12 mouse cellular contexts compared by ENCODE assay signal in the genomic region with DNA sequence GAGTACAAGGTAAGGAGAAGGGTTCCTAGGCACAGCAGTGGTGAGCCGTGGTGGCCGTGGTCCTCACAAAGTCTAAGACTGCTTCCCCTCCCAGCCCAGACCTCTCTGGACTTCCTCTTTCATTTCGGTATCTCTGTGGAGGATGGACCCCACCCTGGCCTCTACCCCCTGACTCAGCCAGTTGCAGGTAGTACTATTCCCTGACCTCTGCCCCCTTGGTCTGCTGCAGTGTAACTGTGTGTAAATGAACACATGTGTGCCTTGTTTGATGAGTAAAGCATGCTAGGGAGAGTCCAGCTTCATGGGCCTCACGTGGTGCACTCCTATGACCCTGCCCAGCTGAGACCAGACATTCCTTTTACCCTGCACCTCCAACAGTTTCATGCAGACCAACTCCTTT. TPM values are rescaled to one million over a fixed set of nuclear protein-coding genes. Genes with fewer than 3 reads are reported as not detected.
DNase-seq lines count a peak whose midpoint lies in the region; ATAC-seq and TF ChIP-seq lines count a peak whose summit lies in the region.
"Had no signal": no experiment of that assay in that cellular context is flagged by ENCODE, and none has a peak within 500 bp of the region (broad histone marks: within the 10 kb centered on the region; RNA-seq: fewer than 3 reads in every experiment).

No protein-coding gene starts in this region.

- H3K79me2 ChIP-seq in MEL (ENCODE audit: control insufficient read depth, insufficient read depth, low read length, poor library complexity): peaks cover 39% of the 10 kb centered on the region

- H3K9me3 ChIP-seq in heart, embryonic 13.5 days: no peaks in the 10 kb centered on the region
- no peaks in the 10 kb centered on the region for H3K9me3 ChIP-seq in MEL (replicated peaks; ENCODE audit: insufficient read depth, low read length)
- H3K9me3 ChIP-seq in intestine, embryonic 15.5 days: no peaks in the 10 kb centered on the region
- H3K9me3 ChIP-seq in megakaryocyte, embryonic 14.5 days: no peaks in the 10 kb centered on the region
- H3K9me3 ChIP-seq: limb, embryonic 12.5 days had no signal

- H3K27ac ChIP-seq in heart, embryonic 13.5 days (replicated peaks): no peak overlapping the region
- peak overlapping the region; percentile 96 for H3K27ac ChIP-seq in MEL (ENCODE audit: control insufficient read depth, low read depth, low read length)
- H3K27ac ChIP-seq in intestine, embryonic 15.5 days: no peak overlapping the region
- H3K27ac ChIP-seq: limb, embryonic 12.5 days had no signal

- ATAC-seq in heart, embryonic 13.5 days (ENCODE audit: extremely low read depth, insufficient number of reproducible peaks, low FRiP score, low TSS enrichment): no peak
- peak; percentile 51 for ATAC-seq in intestine, embryonic 15.5 days

- WGBS in heart, embryonic 13.5 days: 65% methylated on average over 4 of the region's 4 CpGs
- 47% methylated on average over 4 of the region's 4 CpGs for WGBS in intestine, embryonic 15.5 days

- peaks cover 4% of the 10 kb centered on the region; the same call in 1 of the 2 replicates for H3K27me3 ChIP-seq in heart, embryonic 13.5 days (replicated peaks)
- H3K27me3 ChIP-seq in MEL (ENCODE audit: control insufficient read depth in 1 of 2, insufficient read depth in 2 of 2, low read length in 2 of 2): no peaks in the 10 kb centered on the region
- no peaks in the 10 kb centered on the region for H3K27me3 ChIP-seq in intestine, embryonic 15.5 days (replicated peaks)
- peaks cover 10% of the 10 kb centered on the region for H3K27me3 ChIP-seq in megakaryocyte, embryonic 14.5 days (replicated peaks)
- H3K27me3 ChIP-seq: limb, embryonic 12.5 days had no signal

- peaks cover 72% of the 10 kb centered on the region for H3K4me1 ChIP-seq in heart, embryonic 13.5 days
- H3K4me1 ChIP-seq in MEL (ENCODE audit: control insufficient read depth in 1 of 2, insufficient read depth in 2 of 2, low read length in 2 of 2): peaks cover 17 to 63% of the 10 kb centered on the region in 2 experiments; a peak in 3 of 4 replicates
- H3K4me1 ChIP-seq in intestine, embryonic 15.5 days (replicated peaks): peaks cover 43% of the 10 kb centered on the region
- H3K4me1 ChIP-seq in megakaryocyte, embryonic 14.5 days: peaks cover 89% of the 10 kb centered on the region

- H3K4me3 ChIP-seq in heart, embryonic 13.5 days: no peak overlapping the region
- H3K4me3 ChIP-seq in MEL (ENCODE audit: control insufficient read depth in 1 of 2, insufficient read depth in 1 of 2, low read depth in 2 of 2, low read length in 2 of 2): peak overlapping the region; percentile 54 to 66
- H3K4me3 ChIP-seq in intestine, embryonic 15.5 days (replicated peaks): no peak overlapping the region
- peak overlapping the region; percentile 80 for H3K4me3 ChIP-seq in megakaryocyte, embryonic 14.5 days (replicated peaks)
- H3K4me3 ChIP-seq: limb, embryonic 12.5 days had no signal

- no peak for TF ChIP-seq CTCF in MEL (IDR thresholded peaks at IDR 0.05 in 2 of 3, conservative IDR thresholded peaks at IDR 0.05 in 1 of 3; ENCODE audit: control insufficient read depth in 1 of 3, insufficient read depth in 1 of 3, low read depth in 2 of 3, low read length in 3 of 3, poor library complexity in 1 of 3, severe bottlenecking in 1 of 3)

- no peaks in the 10 kb centered on the region for H3K36me3 ChIP-seq in heart, embryonic 13.5 days
- H3K36me3 ChIP-seq in MEL (ENCODE audit: control insufficient read depth in 1 of 2, insufficient read depth in 2 of 2, low read length in 2 of 2): peaks cover 0 to 50% of the 10 kb centered on the region in 2 experiments; a peak in 2 of 4 replicates
- no peaks in the 10 kb centered on the region for H3K36me3 ChIP-seq in intestine, embryonic 15.5 days
- H3K36me3 ChIP-seq in megakaryocyte, embryonic 14.5 days (replicated peaks; ENCODE audit: low read length): peaks cover 22% of the 10 kb centered on the region
- H3K36me3 ChIP-seq: limb, embryonic 12.5 days had no signal

- peak in 1 of 2 experiments; percentile 61; a peak in 2 of 4 replicates for TF ChIP-seq POLR2A in MEL (IDR thresholded peaks at IDR 0.05; ENCODE audit: control insufficient read depth in 1 of 2, insufficient read depth in 1 of 2, low read depth in 1 of 2, low read length in 2 of 2, poor library complexity in 1 of 2)

- no peak for DNase-seq in heart, adult 8-10 months (ENCODE audit: low spot score)
- DNase-seq in MEL (ENCODE audit: low read depth, low spot score): peak; percentile 75
- no peak for DNase-seq in adrenal gland, adult 8-10 months
- no peak for DNase-seq in embryo, embryonic 11 days
- DNase-seq in thymus, postnatal 36 days: no peak
- DNase-seq: kidney, adult 2 months; layer of hippocampus, adult 9-11 months had no signal

- peak overlapping the region; percentile 58 for H3K9ac ChIP-seq in heart, embryonic 13.5 days
- H3K9ac ChIP-seq in MEL (ENCODE audit: control insufficient read depth, low read depth, low read length, poor library complexity, severe bottlenecking): peak overlapping the region; percentile 77
- H3K9ac ChIP-seq in intestine, embryonic 15.5 days: 0 out of 2 replicates have a peak overlapping the region, but pooled peaks have one; percentile 26

- TF ChIP-seq EP300 in MEL (IDR thresholded peaks at IDR 0.05; ENCODE audit: low read depth in 1 of 2, low read length in 2 of 2): peak in 1 of 2 experiments; percentile 50; a peak in 2 of 4 replicates

- H3K4me2 ChIP-seq in heart, embryonic 13.5 days: no peak overlapping the region
- no peak overlapping the region for H3K4me2 ChIP-seq in intestine, embryonic 15.5 days (replicated peaks)
- H3K4me2 ChIP-seq: limb, embryonic 12.5 days had no signal

- TF ChIP-seq RAD21 in MEL (IDR thresholded peaks at IDR 0.05; ENCODE audit: low read depth, low read length): no peak

TF ChIP-seq in MEL, 35 proteins besides CTCF, POLR2A, EP300 and RAD21 (continues in another document):
- TF ChIP-seq ZMIZ1 (IDR thresholded peaks at IDR 0.05; ENCODE audit: low read depth, low read length) (peak; percentile 22; the same call in 1 of the 2 replicates), KAT2A (conservative IDR thresholded peaks at IDR 0.05; ENCODE audit: low read depth, low read length) (no peak), GATA1 (IDR thresholded peaks at IDR 0.05; ENCODE audit: low read depth, low read length) (no peak), RCOR1 (IDR thresholded peaks at IDR 0.05; ENCODE audit: low read depth, low read length) (no peak)

RNA-seq across cellular contexts. Expression of gene Sapcd1, which starts 4.1 kb away (rescaled TPM):
- polyA plus RNA-seq in heart, embryonic 13.5 days (2015; fragmentation: Nextera tagmentation; extraction: Ambion mirVana): 3.2 and 4.2 TPM in 2 replicates
- total RNA-seq in heart, adult 8-10 months (2022): not detected
- 161 and 164 TPM in 2 replicates for total RNA-seq in MEL (2012; rRNA removed)
- polyA plus RNA-seq in MEL (2012; ENCODE audit: insufficient read depth in 1 of 2, insufficient read length in 2 of 2, low read depth in 1 of 2, low replicate concordance in 2 of 2, missing spikeins in 1 of 2): 100 to 1,000 TPM in 1 of 2 experiments, not detected in 1; 124 TPM
- 11.4 and 13.5 TPM in 2 replicates for polyA plus RNA-seq in intestine, embryonic 15.5 days (2015; fragmentation: Nextera tagmentation; extraction: Ambion mirVana)
- 4.1 and 5.4 TPM in 2 replicates for polyA plus RNA-seq in megakaryocyte, embryonic 14.5 days (2012; ENCODE audit: insufficient read depth, low replicate concordance)
- 1 to 10 TPM in 2 of 4 experiments, under 1 TPM in 2; 0.91 to 2.8 (median 0.99) TPM for total RNA-seq in adrenal gland, adult 8-10 months (2022)
- total RNA-seq: gastrocnemius, postnatal 36 days had no signal

RNA-seq across cellular contexts. Expression of gene Vwa7, which starts 7.4 kb away (rescaled TPM):
- 0.45 and 0.52 TPM in 2 replicates for polyA plus RNA-seq in heart, embryonic 13.5 days (2015; fragmentation: Nextera tagmentation; extraction: Ambion mirVana)
- 10 to 100 TPM; 12.0 to 18.5 (median 16.6) TPM for total RNA-seq in heart, adult 8-10 months (2022)
- 9.7 and 10.4 TPM in 2 replicates for total RNA-seq in MEL (2012; rRNA removed)
- 1 to 10 TPM in 1 of 2 experiments, not detected in 1; 9.8 TPM for polyA plus RNA-seq in MEL (2012; ENCODE audit: insufficient read depth in 1 of 2, insufficient read length in 2 of 2, low read depth in 1 of 2, low replicate concordance in 2 of 2, missing spikeins in 1 of 2)
- 0.21 and 0.35 TPM in 2 replicates for polyA plus RNA-seq in intestine, embryonic 15.5 days (2015; fragmentation: Nextera tagmentation; extraction: Ambion mirVana)
- polyA plus RNA-seq in megakaryocyte, embryonic 14.5 days (2012; ENCODE audit: insufficient read depth, low replicate concordance): 0.38 and 0.40 TPM in 2 replicates
- total RNA-seq in adrenal gland, adult 8-10 months (2022): 1 to 10 TPM in 2 of 4 experiments, under 1 TPM in 2; 0.75 to 1.8 (median 1.2) TPM

RNA-seq across cellular contexts. Expression of gene Msh5, which starts 22.8 kb away (rescaled TPM):
- polyA plus RNA-seq in heart, embryonic 13.5 days (2015; fragmentation: Nextera tagmentation; extraction: Ambion mirVana): 4.0 and 4.1 TPM in 2 replicates
- total RNA-seq in heart, adult 8-10 months (2022): under 1 TPM in 2 of 4 experiments, not detected in 2; 0.33 to 0.56 TPM
- total RNA-seq in MEL (2012; rRNA removed): 17.9 and 26.3 TPM in 2 replicates
- 10 to 100 TPM in 1 of 2 experiments, not detected in 1; 29.0 TPM for polyA plus RNA-seq in MEL (2012; ENCODE audit: insufficient read depth in 1 of 2, insufficient read length in 2 of 2, low read depth in 1 of 2, low replicate concordance in 2 of 2, missing spikeins in 1 of 2)
- 3.0 and 3.1 TPM in 2 replicates for polyA plus RNA-seq in intestine, embryonic 15.5 days (2015; fragmentation: Nextera tagmentation; extraction: Ambion mirVana)
- polyA plus RNA-seq in megakaryocyte, embryonic 14.5 days (2012; ENCODE audit: insufficient read depth, low replicate concordance): 10.5 and 10.9 TPM in 2 replicates
- 1 to 10 TPM in 3 of 4 experiments, under 1 TPM in 1; 0.73 to 4.0 (median 2.2) TPM for total RNA-seq in adrenal gland, adult 8-10 months (2022)

RNA-seq across cellular contexts. Expression of gene Vars, which starts 23.0 kb away (rescaled TPM):
- polyA plus RNA-seq in heart, embryonic 13.5 days (2015; fragmentation: Nextera tagmentation; extraction: Ambion mirVana): 59.9 and 63.0 TPM in 2 replicates
- 10 to 100 TPM; 28.3 to 31.4 (median 29.3) TPM for total RNA-seq in heart, adult 8-10 months (2022)
- total RNA-seq in MEL (2012; rRNA removed): 149 and 158 TPM in 2 replicates
- polyA plus RNA-seq in MEL (2012; ENCODE audit: insufficient read depth in 1 of 2, insufficient read length in 2 of 2, low read depth in 1 of 2, low replicate concordance in 2 of 2, missing spikeins in 1 of 2): 100 to 1,000 TPM in 1 of 2 experiments, not detected in 1; 251 TPM
- polyA plus RNA-seq in intestine, embryonic 15.5 days (2015; fragmentation: Nextera tagmentation; extraction: Ambion mirVana): 117 and 141 TPM in 2 replicates
- 188 and 650 TPM in 2 replicates for polyA plus RNA-seq in megakaryocyte, embryonic 14.5 days (2012; ENCODE audit: insufficient read depth, low replicate concordance)
- 10 to 100 TPM; 57.9 to 76.0 (median 67.7) TPM for total RNA-seq in adrenal gland, adult 8-10 months (2022)

RNA-seq across cellular contexts. Expression of gene Clic1, which starts 26.0 kb away (rescaled TPM):
- polyA plus RNA-seq in heart, embryonic 13.5 days (2015; fragmentation: Nextera tagmentation; extraction: Ambion mirVana): 351 and 389 TPM in 2 replicates
- total RNA-seq in heart, adult 8-10 months (2022): 10 to 100 TPM; 21.6 to 33.8 (median 30.0) TPM
- 285 and 333 TPM in 2 replicates for total RNA-seq in MEL (2012; rRNA removed)
- polyA plus RNA-seq in MEL (2012; ENCODE audit: insufficient read depth in 1 of 2, insufficient read length in 2 of 2, low read depth in 1 of 2, low replicate concordance in 2 of 2, missing spikeins in 1 of 2): 100 to 1,000 TPM; 309 to 335 TPM
- polyA plus RNA-seq in intestine, embryonic 15.5 days (2015; fragmentation: Nextera tagmentation; extraction: Ambion mirVana): 385 and 387 TPM in 2 replicates
- 244 and 373 TPM in 2 replicates for polyA plus RNA-seq in megakaryocyte, embryonic 14.5 days (2012; ENCODE audit: insufficient read depth, low replicate concordance)
- total RNA-seq in adrenal gland, adult 8-10 months (2022): 100 to 1,000 TPM in 2 of 4 experiments, 10 to 100 TPM in 2; 83.2 to 134 (median 113) TPM

Comparison
In these comparisons a context has a peak if more than half of its experiments do, and no peak if none do; other contexts are left out.
1. H3K4me3 ChIP-seq: peak in MEL (2 of 2) and megakaryocyte, embryonic 14.5 days (single experiment); none in heart, embryonic 13.5 days (single experiment) and intestine, embryonic 15.5 days (single experiment).
2. H3K9ac ChIP-seq: peak in every context shown above with its lines; median percentile 77 in MEL; 58 in heart, embryonic 13.5 days; 26 in intestine, embryonic 15.5 days.